Mouse (Mus musculus): ENCODE data around the gene Nr2e3. TPM values are rescaled to one million over a fixed set of nuclear protein-coding genes. Genes with fewer than 3 reads are reported as not detected.
"Not testable (repeated sequence)": the region's sequence is repeated elsewhere in the genome, so short reads cannot be mapped to it uniquely, and the experiment has no call there.

The Nr2e3 gene
- polyA plus RNA-seq, 1 experiment = 0.03 TPM

- Histone ChIP-seq H3K36me3 (replicated peaks; ENCODE audit: low read length) (no peaks in the 10 kb centered on the region), H3K4me3 (replicated peaks) (no peak overlapping the region), H3K9me3 (no peaks in the 10 kb centered on the region), H3K4me1 (peaks cover 5% of the 10 kb centered on the region), H3K27me3 (replicated peaks) (peaks cover 27% of the 10 kb centered on the region)
- no peak for TF ChIP-seq FLI1 (IDR thresholded peaks at IDR 0.05; ENCODE audit: low read length)
- TF ChIP-seq GATA1 (IDR thresholded peaks at IDR 0.05; ENCODE audit: borderline replicate concordance, low read length) = no peak
These were observed 8.9 kb upstream of the Nr2e3 start for GRCm38 (mm10) chr9:59969383-59969782.

- Histone ChIP-seq H3K27me3 (replicated peaks) (peaks cover 21% of the 10 kb centered on the region), H3K36me3 (replicated peaks; ENCODE audit: low read length) (no peaks in the 10 kb centered on the region), H3K9me3 (no peaks in the 10 kb centered on the region), H3K4me1 (peaks cover 5% of the 10 kb centered on the region), H3K4me3 (replicated peaks) (no peak overlapping the region)
- no peak for TF ChIP-seq GATA1 (IDR thresholded peaks at IDR 0.05; ENCODE audit: borderline replicate concordance, low read length)
- TF ChIP-seq FLI1 (IDR thresholded peaks at IDR 0.05; ENCODE audit: low read length) = no peak
These were observed 4.6 kb upstream of the Nr2e3 start for GRCm38 (mm10) chr9:59965046-59965445.

GRCm38 (mm10) chr9:59964367-59964766 is 3.9 kb upstream of the Nr2e3 start:
- Histone ChIP-seq H3K9me3 (no peaks in the 10 kb centered on the region), H3K4me1 (peaks cover 10% of the 10 kb centered on the region), H3K4me3 (replicated peaks) (no peak overlapping the region), H3K36me3 (replicated peaks; ENCODE audit: low read length) (no peaks in the 10 kb centered on the region), H3K27me3 (replicated peaks) (peaks cover 23% of the 10 kb centered on the region)
- no peak for TF ChIP-seq GATA1 (IDR thresholded peaks at IDR 0.05; ENCODE audit: borderline replicate concordance, low read length)
- no peak for TF ChIP-seq FLI1 (IDR thresholded peaks at IDR 0.05; ENCODE audit: low read length)

- Histone ChIP-seq H3K36me3 (replicated peaks; ENCODE audit: low read length) (no peaks in the 10 kb centered on the region), H3K27me3 (replicated peaks) (peaks cover 25% of the 10 kb centered on the region), H3K4me1 (peaks cover 8% of the 10 kb centered on the region), H3K9me3 (no peaks in the 10 kb centered on the region), H3K4me3 (replicated peaks) (no peak overlapping the region)
- TF ChIP-seq GATA1 (IDR thresholded peaks at IDR 0.05; ENCODE audit: borderline replicate concordance, low read length) (no peak), FLI1 (IDR thresholded peaks at IDR 0.05; ENCODE audit: low read length) (no peak)
These were observed 919 bp upstream of the Nr2e3 start for GRCm38 (mm10) chr9:59961201-59961955.

- Histone ChIP-seq H3K9me3 (no peaks in the 10 kb centered on the region), H3K27me3 (replicated peaks) (peaks cover 22% of the 10 kb centered on the region), H3K4me1 (peaks cover 8% of the 10 kb centered on the region), H3K4me3 (replicated peaks) (no peak overlapping the region), H3K36me3 (replicated peaks; ENCODE audit: low read length) (no peaks in the 10 kb centered on the region)
- TF ChIP-seq GATA1 (IDR thresholded peaks at IDR 0.05; ENCODE audit: borderline replicate concordance, low read length) = no peak
These were observed 1.2 kb downstream of the Nr2e3 start for GRCm38 (mm10) chr9:59959276-59959675.

- H3K4me3 ChIP-seq (replicated peaks); H3K4me1 ChIP-seq; H3K9me3 ChIP-seq; H3K36me3 ChIP-seq (replicated peaks; ENCODE audit: low read length): not testable (repeated sequence)
- H3K27me3 ChIP-seq (replicated peaks) = peaks cover 18% of the 10 kb centered on the region
These were observed 2.3 kb downstream of the Nr2e3 start for GRCm38 (mm10) chr9:59958115-59958514.

- no peak for TF ChIP-seq FLI1 (IDR thresholded peaks at IDR 0.05; ENCODE audit: low read length)
- TF ChIP-seq GATA1 (IDR thresholded peaks at IDR 0.05; ENCODE audit: borderline replicate concordance, low read length) = no peak
These were observed 4.0 kb downstream of the Nr2e3 start for GRCm38 (mm10) chr9:59956496-59956895.

GRCm38 (mm10) chr9:59955692-59956091 is 4.8 kb downstream of the Nr2e3 start:
- Histone ChIP-seq H3K9me3 (no peaks in the 10 kb centered on the region), H3K4me3 (replicated peaks) (no peak overlapping the region), H3K4me1 (peaks cover 8% of the 10 kb centered on the region), H3K36me3 (replicated peaks; ENCODE audit: low read length) (no peaks in the 10 kb centered on the region), H3K27me3 (replicated peaks) (peaks cover 34% of the 10 kb centered on the region)
- TF ChIP-seq GATA1 (IDR thresholded peaks at IDR 0.05; ENCODE audit: borderline replicate concordance, low read length) (no peak), FLI1 (IDR thresholded peaks at IDR 0.05; ENCODE audit: low read length) (no peak)

More at GRCm38 (mm10) chr9:59956496-59956895, 4.0 kb downstream of the Nr2e3 start:
- Histone ChIP-seq H3K36me3 (replicated peaks; ENCODE audit: low read length) (no peaks in the 10 kb centered on the region), H3K4me1 (peaks cover 8% of the 10 kb centered on the region), H3K9me3 (no peaks in the 10 kb centered on the region), H3K27me3 (replicated peaks) (peaks cover 26% of the 10 kb centered on the region), H3K4me3 (replicated peaks) (no peak overlapping the region)

GRCm38 (mm10) chr9:59955199-59955598 is 5.3 kb downstream of the Nr2e3 start:
- Histone ChIP-seq H3K4me3 (replicated peaks) (no peak overlapping the region), H3K4me1 (peaks cover 8% of the 10 kb centered on the region), H3K27me3 (replicated peaks) (peaks cover 39% of the 10 kb centered on the region), H3K36me3 (replicated peaks; ENCODE audit: low read length) (no peaks in the 10 kb centered on the region), H3K9me3 (no peaks in the 10 kb centered on the region)
- TF ChIP-seq FLI1 (IDR thresholded peaks at IDR 0.05; ENCODE audit: low read length) = no peak
- no peak for TF ChIP-seq GATA1 (IDR thresholded peaks at IDR 0.05; ENCODE audit: borderline replicate concordance, low read length)

- Histone ChIP-seq H3K36me3 (replicated peaks; ENCODE audit: low read length) (no peaks in the 10 kb centered on the region), H3K4me1 (no peaks in the 10 kb centered on the region; the same call in 1 of the 2 replicates), H3K9me3 (no peaks in the 10 kb centered on the region), H3K4me3 (replicated peaks) (no peak overlapping the region), H3K27me3 (replicated peaks) (peaks cover 50% of the 10 kb centered on the region)
- TF ChIP-seq GATA1 (IDR thresholded peaks at IDR 0.05; ENCODE audit: borderline replicate concordance, low read length) (no peak), FLI1 (IDR thresholded peaks at IDR 0.05; ENCODE audit: low read length) (no peak)
These were observed 6.9 kb downstream of the Nr2e3 start for GRCm38 (mm10) chr9:59953556-59953955.

Measured in megakaryocyte, embryonic 14.5 days (primary cell).